Mouse (Mus musculus): ENCODE measurements around the gene Wdr64.

DNA sequence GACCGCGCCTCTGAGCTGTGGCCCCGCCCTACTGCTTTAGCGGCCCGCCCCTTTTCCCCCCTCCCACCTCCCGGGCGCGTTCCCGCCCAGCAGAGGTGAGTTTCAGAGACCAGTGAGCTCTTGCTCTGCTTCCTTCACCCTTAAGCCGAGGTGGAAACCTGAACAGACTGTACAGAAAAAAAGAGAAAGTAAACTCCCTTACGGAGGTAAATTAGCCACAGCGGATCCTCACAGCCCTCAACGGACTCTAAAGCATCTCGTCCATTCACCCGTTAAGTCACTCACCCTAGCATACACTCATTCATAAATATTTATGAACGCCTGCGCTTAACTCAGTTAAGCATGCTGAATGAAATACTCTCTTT is 5.4 kb upstream of the Wdr64 start:
- TF ChIP-seq CHD1 (IDR thresholded peaks at IDR 0.05; ENCODE audit: low read depth, low read length) (no peak), SMC3 (IDR thresholded peaks at IDR 0.05; ENCODE audit: low read depth, low read length) (no peak), NRF1 (IDR thresholded peaks at IDR 0.05; ENCODE audit: low read depth, low read length) (no peak), CTCF (conservative IDR thresholded peaks at IDR 0.05 in 1 of 2, IDR thresholded peaks at IDR 0.05 in 1 of 2; ENCODE audit: low read depth in 2 of 2, low read length in 2 of 2) (no peak), POLR2A (IDR thresholded peaks at IDR 0.05; ENCODE audit: low read depth, low read length) (no peak)

Data from CH12.LX (cell line).